In the genomic region with DNA sequence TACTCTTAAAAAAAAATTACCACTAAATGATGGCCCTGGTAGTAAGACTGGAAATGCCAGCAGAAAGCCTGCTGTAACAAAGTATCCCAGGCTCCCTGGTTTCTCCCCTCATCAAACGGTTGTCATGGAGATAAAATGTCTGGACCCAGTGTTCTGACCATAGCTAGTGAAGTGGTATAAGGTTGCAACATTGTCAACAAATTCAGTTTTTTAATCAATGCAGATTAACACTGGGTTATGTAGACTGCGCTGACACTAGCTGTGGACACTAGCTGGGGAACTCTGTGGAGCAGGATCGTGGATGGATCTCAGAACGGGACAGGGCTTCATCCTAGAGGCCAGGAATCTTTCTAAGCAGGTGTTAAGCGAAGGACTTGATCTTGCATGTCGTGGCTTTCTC, we compare ENCODE assay signal across 17 mouse cellular contexts.
"Had no signal": no experiment of that assay in that cellular context is flagged by ENCODE, and none has a peak within 500 bp of the region (broad histone marks: within the 10 kb centered on the region; RNA-seq: fewer than 3 reads in every experiment).

No protein-coding gene starts in this region.

- H3K27me3 ChIP-seq: neural tube, embryonic 12.5 days; neural tube, embryonic 13.5 days; neural tube, embryonic 15.5 days; stomach, embryonic 15.5 days had no signal

- H3K36me3 ChIP-seq: neural tube, embryonic 12.5 days; neural tube, embryonic 13.5 days; neural tube, embryonic 15.5 days; stomach, embryonic 15.5 days had no signal

- H3K4me3 ChIP-seq: neural tube, embryonic 12.5 days; neural tube, embryonic 13.5 days; neural tube, embryonic 15.5 days; stomach, embryonic 15.5 days had no signal

- H3K9ac ChIP-seq: neural tube, embryonic 12.5 days; neural tube, embryonic 13.5 days; neural tube, embryonic 15.5 days; stomach, embryonic 15.5 days had no signal

- H3K4me1 ChIP-seq: neural tube, embryonic 12.5 days; neural tube, embryonic 13.5 days; neural tube, embryonic 15.5 days; stomach, embryonic 15.5 days had no signal

- DNase-seq: retina, postnatal 1 day; right cerebral cortex, adult 18-20 months; right cerebral cortex, postnatal 14 days; right cerebral cortex, postnatal 25 days; right cerebral cortex, postnatal 4 days; spleen, adult 18-20 months; thymus, adult 18-20 months; thymus, adult 2 months; thymus, postnatal 14 days; thymus, postnatal 25 days; thymus, postnatal 36 days; thymus, postnatal 4 days had no signal

- H3K27ac ChIP-seq: neural tube, embryonic 12.5 days; neural tube, embryonic 13.5 days; neural tube, embryonic 15.5 days; stomach, embryonic 15.5 days; stomach, postnatal 0 days had no signal

- H3K9me3 ChIP-seq: neural tube, embryonic 12.5 days; neural tube, embryonic 13.5 days; neural tube, embryonic 15.5 days; stomach, embryonic 15.5 days had no signal

- H3K4me2 ChIP-seq: neural tube, embryonic 12.5 days; neural tube, embryonic 13.5 days; neural tube, embryonic 15.5 days; stomach, embryonic 15.5 days had no signal
